ENCODE assay signal across 16 mouse cellular contexts in the genomic region with DNA sequence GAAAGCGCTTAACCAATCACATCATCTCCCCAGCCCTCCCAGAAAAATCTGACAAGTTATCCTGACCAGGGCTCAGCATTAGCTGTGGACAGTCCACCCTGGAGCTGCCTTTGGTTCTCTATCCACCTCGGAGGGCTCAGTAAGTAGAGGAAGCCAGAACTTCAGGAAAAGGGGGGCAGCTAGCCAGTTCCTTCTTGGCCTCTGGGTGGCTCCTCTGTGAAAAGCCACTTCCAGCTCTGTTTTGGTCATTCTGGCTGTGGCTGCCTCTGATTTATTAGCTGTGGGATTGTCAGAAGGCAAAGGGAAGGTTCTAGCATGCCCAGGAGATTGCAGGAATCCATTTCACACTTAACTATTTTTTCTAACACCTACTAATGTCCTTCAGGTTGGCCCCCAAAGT. TPM values are rescaled to one million over a fixed set of nuclear protein-coding genes. Genes with fewer than 3 reads are reported as not detected.
DNase-seq lines count a peak whose midpoint lies in the region; TF ChIP-seq lines count a peak whose summit lies in the region.
"Had no signal": no experiment of that assay in that cellular context is flagged by ENCODE, and none has a peak within 500 bp of the region (broad histone marks: within the 10 kb centered on the region; RNA-seq: fewer than 3 reads in every experiment).

No protein-coding gene starts in this region.

- intact Hi-C loops in gastrocnemius, postnatal 14 days (cut with DNase I; ENCODE audit: low total_unique reads): loop anchor here (10.0 kb wide), 1 partner anchor 78 kb away; no protein-coding TSS in a partner anchor

- no peaks in the 10 kb centered on the region for H3K36me3 ChIP-seq in kidney, adult 2 months (ENCODE audit: control insufficient read depth, insufficient read depth, low read length)
- H3K36me3 ChIP-seq: kidney, embryonic 15.5 days; limb, embryonic 13.5 days; liver, embryonic 12.5 days; midbrain, embryonic 10.5 days; neural tube, embryonic 15.5 days; stomach, embryonic 15.5 days had no signal

- no peak overlapping the region for H3K4me3 ChIP-seq in brown adipose tissue, adult 24 weeks (ENCODE audit: insufficient read depth, low read depth, low read length)
- no peak overlapping the region for H3K4me3 ChIP-seq in kidney, adult 2 months (ENCODE audit: insufficient read depth, low read depth, low read length)
- H3K4me3 ChIP-seq: kidney, embryonic 15.5 days; limb, embryonic 13.5 days; liver, embryonic 12.5 days; midbrain, embryonic 10.5 days; neural tube, embryonic 15.5 days; stomach, embryonic 15.5 days had no signal

- 0 out of 2 replicates have a peak overlapping the region, but pooled peaks have one; percentile 24 for H3K27ac ChIP-seq in brown adipose tissue, adult 24 weeks (replicated peaks; ENCODE audit: low read depth, low read length)
- no peak overlapping the region for H3K27ac ChIP-seq in kidney, adult 2 months (ENCODE audit: insufficient read depth, low read depth, low read length)
- H3K27ac ChIP-seq: hindbrain, postnatal 0 days; kidney, embryonic 15.5 days; limb, embryonic 13.5 days; liver, embryonic 12.5 days; midbrain, embryonic 10.5 days; neural tube, embryonic 15.5 days; stomach, embryonic 15.5 days had no signal

- no peak for TF ChIP-seq CTCF in kidney, adult 2 months (conservative IDR thresholded peaks at IDR 0.05; ENCODE audit: insufficient read depth, insufficient read length, low read depth, low read length)

- TF ChIP-seq POLR2A in kidney, adult 2 months (IDR thresholded peaks at IDR 0.05; ENCODE audit: low read depth, low read length): no peak

- H3K4me1 ChIP-seq in brown adipose tissue, adult 24 weeks (ENCODE audit: control insufficient read depth, insufficient read depth, insufficient read length, low read length): 0 out of 2 replicates have a peak, but pooled peaks cover 3% of the 10 kb centered on the region
- H3K4me1 ChIP-seq in kidney, adult 2 months (ENCODE audit: control insufficient read depth, insufficient read depth, low read length): no peaks in the 10 kb centered on the region; the same call in 1 of the 2 replicates

- H3K27me3 ChIP-seq in kidney, adult 2 months (replicated peaks; ENCODE audit: control insufficient read depth, insufficient read depth, low read length): no peaks in the 10 kb centered on the region
- H3K27me3 ChIP-seq: stomach, embryonic 15.5 days had no signal

- peak; percentile 57 for DNase-seq in adrenal gland, postnatal 10 days
- no peak for DNase-seq in adrenal gland, postnatal 4 days (ENCODE audit: low spot score in 2 of 2)
- peak; percentile 43 for DNase-seq in gastrocnemius, postnatal 14 days
- no peak for DNase-seq in gastrocnemius, adult 8-10 months (ENCODE audit: low spot score in 2 of 2)
- peak; percentile 29 for DNase-seq in lung, postnatal 36 days
- DNase-seq in lung, postnatal 4 days: no peak
- no peak for DNase-seq in kidney, adult 2 months
- DNase-seq: adrenal gland, postnatal 25 days had no signal

- 58% methylated on average over 2 of the region's 2 CpGs for WGBS in kidney, adult 2 months

RNA-seq across cellular contexts. Expression of gene Cux1, which starts 59.6 kb away (rescaled TPM):
- total RNA-seq in adrenal gland, postnatal 10 days (2021): 10 to 100 TPM; 79.1 to 95.4 TPM
- 100 to 1,000 TPM; 109 to 111 TPM for total RNA-seq in adrenal gland, postnatal 4 days (2021)
- total RNA-seq in gastrocnemius, postnatal 14 days (2021): 10 to 100 TPM; 66.0 to 68.2 TPM
- 10 to 100 TPM; 79.2 to 99.7 (median 92.2) TPM for total RNA-seq in gastrocnemius, adult 8-10 months (2022)
- 31.0 and 45.7 TPM in 2 replicates for polyA plus RNA-seq in brown adipose tissue, adult 24 weeks (2012; ENCODE audit: insufficient read depth, insufficient read length, missing spikeins)
- polyA plus RNA-seq in kidney, adult 2 months (2012; rRNA removed): 126 and 136 TPM in 2 replicates

Comparison
In these comparisons a context has a peak if more than half of its experiments do, and no peak if none do; other contexts are left out.
1. DNase-seq: peak in adrenal gland, postnatal 10 days (single experiment), gastrocnemius, postnatal 14 days (single experiment) and lung, postnatal 36 days (single experiment); none in adrenal gland, postnatal 4 days (0 of 2), gastrocnemius, adult 8-10 months (0 of 2), lung, postnatal 4 days (0 of 2) and kidney, adult 2 months (single experiment).